Mouse (Mus musculus) hindbrain, embryonic 12.5 days (tissue): ENCODE results near the gene Patz1. TPM values are rescaled to one million over a fixed set of nuclear protein-coding genes. Genes with fewer than 3 reads are reported as not detected.

Experiments
- ATAC-seq: fragments of 200-750 bp; cut with Nextera tagmentation; 2 replicates; pipeline ENCODE4 v1.8.0; 2017; ENCODE audit warnings: moderate TSS enrichment; ENCODE audit not compliant: low FRiP score
- H3K27ac ChIP-seq: fragments of 300-500 bp; sonication (generic); 2 replicates; pipeline ENCODE4 v1.5.1; 2016; ENCODE audit warnings: mild to moderate bottlenecking
- H3K27me3 ChIP-seq: fragments of 300-500 bp; sonication (generic); 2 replicates; pipeline ENCODE4 v1.6.1; 2016; ENCODE audit warnings: mild to moderate bottlenecking
- H3K36me3 ChIP-seq: fragments of 300-500 bp; sonication (generic); 2 replicates; pipeline ENCODE4 v1.6.1; 2016; ENCODE audit warnings: mild to moderate bottlenecking
- H3K4me1 ChIP-seq: fragments of 300-500 bp; sonication (generic); 2 replicates; pipeline ENCODE4 v1.6.1; 2016
- H3K4me2 ChIP-seq: fragments of 300-500 bp; sonication (generic); replicated peaks from 2 replicates; pipeline ENCODE4 v1.6.1; 2016; ENCODE audit warnings: mild to moderate bottlenecking
- H3K4me3 ChIP-seq: fragments of 300-500 bp; sonication (generic); 2 replicates; pipeline ENCODE4 v1.5.1; 2016; ENCODE audit warnings: mild to moderate bottlenecking
- H3K9ac ChIP-seq: fragments of 300-500 bp; sonication (generic); 2 replicates; pipeline ENCODE4 v1.6.1; 2016; ENCODE audit warnings: mild to moderate bottlenecking, moderate library complexity
- H3K9me3 ChIP-seq: fragments of 300-500 bp; sonication (generic); replicated peaks from 2 replicates; pipeline ENCODE4 v1.6.1; 2016; ENCODE audit warnings: mild to moderate bottlenecking
- WGBS: fragments of 180-500 bp; shearing (Covaris S2); methylation state at CpG from one replicate; pipeline ENCODE4 v1.1.7; 2016; 5-methylcytosine and 5-hydroxymethylcytosine counted together
- polyA plus RNA-seq: library from polyadenylated mRNA; unstranded; fragments of >200 nt; fragmentation: Nextera tagmentation; extraction: Ambion mirVana; gene quantifications from 2 replicates; pipeline ENCODE4 v1.2.1, GENCODE M21; 2016

The Patz1 gene
- polyA plus RNA-seq, 1 experiment from 2014 or later, result 119 TPM

GRCm38 (mm10) chr11:3294641-3295040 is 6.0 kb downstream of the Patz1 start:
- Histone ChIP-seq H3K4me3 (peak overlapping the region; percentile 92), H3K4me1 (peaks cover 52% of the 10 kb centered on the region), H3K4me2 (peak overlapping the region; percentile 99), H3K36me3 (peaks cover 57% of the 10 kb centered on the region), H3K27ac (peak overlapping the region; percentile 44; the same call in 1 of the 2 replicates), H3K27me3 (no peaks in the 10 kb centered on the region), H3K9ac (peak overlapping the region; percentile 96), H3K9me3 (no peaks in the 10 kb centered on the region)
- WGBS, result 88% methylated on average over 2 of the region's 2 CpGs
- ATAC-seq, result no peak

DNA sequence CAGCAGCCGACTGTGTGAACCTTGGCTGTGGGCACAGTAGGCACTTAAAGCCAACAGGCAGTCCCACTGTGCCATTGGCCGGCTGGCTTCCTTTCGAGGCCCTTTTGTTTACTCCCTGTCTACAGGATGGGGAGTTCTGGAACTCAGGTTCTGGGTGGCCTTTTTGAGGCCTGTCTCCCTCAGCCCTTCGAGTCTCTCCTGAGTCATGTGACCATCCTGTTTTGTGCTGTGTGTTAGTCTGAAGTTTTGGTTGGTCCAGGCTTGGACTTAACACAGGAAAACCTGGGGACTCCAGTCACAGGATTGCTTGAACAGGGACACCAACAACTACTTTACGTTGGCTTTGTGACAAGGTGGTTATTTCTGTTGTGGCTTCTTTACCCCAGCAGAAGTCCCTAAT is 7.4 kb downstream of the Patz1 start:
- ATAC-seq, result no peak
- no peaks in the 10 kb centered on the region for H3K27me3 ChIP-seq
- no peaks in the 10 kb centered on the region for H3K9me3 ChIP-seq
- H3K4me3 ChIP-seq, result 0 out of 2 replicates have a peak overlapping the region, but pooled peaks have one; percentile 4
- peak overlapping the region; percentile 99 for H3K4me2 ChIP-seq
- H3K36me3 ChIP-seq, result peaks cover 69% of the 10 kb centered on the region
- no peak overlapping the region; the same call in 1 of the 2 replicates for H3K27ac ChIP-seq
- peak overlapping the region; percentile 29; the same call in 1 of the 2 replicates for H3K9ac ChIP-seq
- H3K4me1 ChIP-seq, result peaks cover 52% of the 10 kb centered on the region
- WGBS, result 72% methylated on average over 5 of the region's 5 CpGs

DNA sequence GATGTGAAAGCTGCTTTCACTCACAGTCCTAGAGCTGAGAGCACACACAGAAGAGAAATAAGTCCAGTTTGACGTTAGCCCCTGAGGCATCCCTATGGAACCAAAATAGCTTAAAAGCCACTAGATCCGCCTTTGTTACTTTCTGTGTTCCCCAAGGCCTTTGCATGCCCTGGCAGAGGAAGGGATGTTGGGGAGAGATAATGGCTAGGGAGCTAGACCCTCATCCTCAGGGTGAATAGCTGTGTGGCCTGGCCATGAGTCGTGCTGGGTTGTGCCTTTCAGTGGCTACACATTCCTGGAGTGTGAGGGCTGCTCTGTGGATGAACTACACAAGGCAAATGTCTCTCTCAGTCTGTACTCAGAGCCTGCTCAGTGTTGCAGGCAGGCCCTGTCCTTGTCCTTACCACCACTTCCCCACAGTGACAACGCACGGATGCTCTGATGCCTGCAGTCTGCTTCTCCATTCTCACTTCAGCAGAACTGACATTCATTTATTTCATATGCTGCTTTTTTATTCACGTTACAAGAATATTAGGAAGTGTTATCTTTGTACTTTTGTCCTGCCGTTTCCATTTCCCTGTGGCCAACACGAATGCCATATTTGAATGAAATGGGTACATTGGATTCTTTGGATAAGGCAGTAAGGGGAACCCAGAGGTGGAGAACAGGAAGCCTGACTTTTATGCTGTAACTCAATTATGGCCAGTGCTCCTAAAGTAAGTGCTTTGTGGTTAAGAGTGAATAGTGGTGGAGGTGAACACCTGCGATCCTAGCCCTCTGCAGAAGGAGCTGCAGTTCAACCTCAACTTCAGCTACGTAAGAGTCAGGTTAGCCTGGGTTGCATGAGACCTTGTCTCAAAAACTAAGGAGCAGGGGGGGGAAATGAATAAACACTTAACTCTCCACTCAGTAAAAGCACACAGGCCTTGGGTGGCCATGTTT is 9.5 kb downstream of the Patz1 start:
- Histone ChIP-seq H3K4me2 (no peak overlapping the region), H3K27ac (no peak overlapping the region; the same call in 1 of the 2 replicates), H3K9me3 (no peaks in the 10 kb centered on the region), H3K4me3 (no peak overlapping the region), H3K4me1 (peaks cover 50% of the 10 kb centered on the region), H3K36me3 (peaks cover 90% of the 10 kb centered on the region), H3K27me3 (no peaks in the 10 kb centered on the region), H3K9ac (no peak overlapping the region)
- ATAC-seq, result no peak
- WGBS, result 97% methylated on average over 10 of the region's 10 CpGs

DNA sequence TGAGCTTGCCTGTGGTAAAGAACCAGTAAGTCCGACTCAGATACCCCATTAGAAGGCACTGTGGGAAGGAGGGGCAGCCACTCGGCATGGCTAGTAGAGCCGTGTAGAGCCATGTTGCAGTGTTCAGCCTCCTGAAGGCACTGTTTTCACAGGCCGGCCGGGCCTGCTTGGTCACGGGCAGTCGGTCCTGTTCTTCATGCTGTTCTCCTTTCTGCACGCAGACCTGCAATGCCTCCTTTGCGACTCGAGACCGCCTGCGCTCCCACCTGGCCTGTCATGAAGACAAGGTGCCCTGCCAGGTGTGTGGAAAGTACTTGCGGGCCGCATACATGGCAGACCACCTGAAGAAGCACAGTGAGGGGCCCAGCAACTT is 10.1 kb downstream of the Patz1 start:
- no peak for ATAC-seq
- Histone ChIP-seq H3K4me3 (no peak overlapping the region), H3K4me1 (peaks cover 43% of the 10 kb centered on the region), H3K36me3 (peaks cover 96% of the 10 kb centered on the region), H3K9ac (no peak overlapping the region), H3K9me3 (no peaks in the 10 kb centered on the region), H3K4me2 (no peak overlapping the region), H3K27ac (no peak overlapping the region), H3K27me3 (no peaks in the 10 kb centered on the region)
- WGBS, result 92% methylated on average over 14 of the region's 14 CpGs

- no peaks in the 10 kb centered on the region for H3K27me3 ChIP-seq
- H3K27ac ChIP-seq, result no peak overlapping the region
- H3K4me3 ChIP-seq, result no peak overlapping the region
- no peaks in the 10 kb centered on the region for H3K9me3 ChIP-seq
- 97% methylated on average over 5 of the region's 5 CpGs for WGBS
- peaks cover 96% of the 10 kb centered on the region for H3K36me3 ChIP-seq
- no peak for ATAC-seq
- no peak overlapping the region for H3K9ac ChIP-seq
- H3K4me1 ChIP-seq, result peaks cover 21% of the 10 kb centered on the region
- H3K4me2 ChIP-seq, result no peak overlapping the region
Measured at GRCm38 (mm10) chr11:3301075-3301474, 12.4 kb downstream of the Patz1 start.

- no peak overlapping the region for H3K4me2 ChIP-seq
- WGBS, result 94% methylated on average over 4 of the region's 4 CpGs
- 0 out of 2 replicates have a peak, but pooled peaks cover 7% of the 10 kb centered on the region for H3K4me1 ChIP-seq
- no peak overlapping the region for H3K9ac ChIP-seq
- peaks cover 96% of the 10 kb centered on the region for H3K36me3 ChIP-seq
- H3K9me3 ChIP-seq, result no peaks in the 10 kb centered on the region
- no peak overlapping the region for H3K4me3 ChIP-seq
- H3K27me3 ChIP-seq, result no peaks in the 10 kb centered on the region
- ATAC-seq, result no peak
- no peak overlapping the region for H3K27ac ChIP-seq
Measured at GRCm38 (mm10) chr11:3302385-3302784, 13.7 kb downstream of the Patz1 start.

DNA sequence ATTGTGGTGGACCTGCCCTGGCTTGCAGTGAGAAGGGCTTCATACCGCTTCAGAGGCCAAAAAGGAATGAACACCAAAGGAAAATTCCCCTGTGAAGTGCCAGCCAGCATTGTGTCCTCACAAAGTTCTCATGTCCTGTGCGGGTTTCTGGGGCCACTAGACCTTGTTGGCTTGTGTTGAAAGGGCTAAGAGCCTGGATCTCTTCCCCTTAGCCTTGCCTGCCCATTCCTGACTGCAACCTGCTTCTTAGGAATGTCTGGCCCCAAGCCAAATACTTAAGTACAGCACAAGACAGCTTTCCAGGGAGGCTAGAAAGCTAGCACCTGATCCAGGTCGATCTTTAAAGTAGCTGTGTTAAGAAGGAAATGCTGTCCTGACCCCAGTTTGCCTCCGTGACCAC is 14.1 kb downstream of the Patz1 start:
- no peak for ATAC-seq
- Histone ChIP-seq H3K4me1 (0 out of 2 replicates have a peak, but pooled peaks cover 4% of the 10 kb centered on the region), H3K4me2 (no peak overlapping the region), H3K4me3 (no peak overlapping the region), H3K27ac (no peak overlapping the region), H3K36me3 (peaks cover 96% of the 10 kb centered on the region), H3K9me3 (no peaks in the 10 kb centered on the region), H3K9ac (no peak overlapping the region), H3K27me3 (no peaks in the 10 kb centered on the region)
- 88% methylated on average over 4 of the region's 4 CpGs for WGBS

DNA sequence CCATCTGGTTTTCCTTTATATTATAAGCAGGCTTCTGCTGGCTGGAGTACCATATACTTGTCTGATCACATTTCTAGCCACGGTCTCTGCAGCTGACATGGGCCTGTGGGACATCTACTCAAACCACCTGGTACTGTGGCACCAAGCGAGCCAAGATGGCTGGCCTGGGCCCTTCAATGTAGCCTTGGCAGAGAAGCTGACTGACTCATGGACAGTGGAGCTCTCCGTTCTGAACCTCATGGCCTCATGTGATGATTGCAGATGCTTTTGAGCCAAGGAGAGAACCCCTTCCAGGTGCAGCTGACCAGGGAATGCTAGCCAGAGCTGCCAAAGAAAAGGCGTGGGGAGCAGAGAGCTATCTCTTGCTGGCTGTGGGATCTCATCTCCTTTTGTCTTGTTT is 17.1 kb downstream of the Patz1 start:
- no peak overlapping the region for H3K4me3 ChIP-seq
- WGBS, result 94% methylated on average over 4 of the region's 4 CpGs
- no peak for ATAC-seq
- H3K36me3 ChIP-seq, result peaks cover 98% of the 10 kb centered on the region
- 0 out of 2 replicates have a peak, but pooled peaks cover 3% of the 10 kb centered on the region for H3K4me1 ChIP-seq
- no peak overlapping the region for H3K27ac ChIP-seq
- H3K9ac ChIP-seq, result no peak overlapping the region
- H3K4me2 ChIP-seq, result no peak overlapping the region
- H3K27me3 ChIP-seq, result no peaks in the 10 kb centered on the region
- H3K9me3 ChIP-seq, result no peaks in the 10 kb centered on the region

DNA sequence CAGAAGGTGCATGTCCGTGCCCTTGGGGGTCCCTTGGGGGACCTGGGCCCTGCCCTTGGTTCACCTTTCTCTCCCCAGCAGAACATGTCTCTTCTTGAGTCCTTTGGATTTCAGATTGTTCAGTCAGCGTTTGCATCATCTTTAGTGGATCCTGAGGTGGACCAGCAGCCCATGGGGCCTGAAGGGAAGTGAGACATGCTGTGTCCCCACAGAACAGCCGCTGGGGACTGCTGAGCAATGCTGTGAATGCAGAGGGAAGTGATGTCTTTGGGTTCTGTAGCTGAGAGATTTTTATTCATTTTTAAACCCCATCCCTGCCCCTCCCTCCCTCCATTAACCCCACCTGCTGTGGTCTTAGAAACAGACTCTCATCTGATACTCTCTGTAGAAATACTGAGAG is 19.2 kb downstream of the Patz1 start:
- no peak for ATAC-seq

GRCm38 (mm10) chr11:3309884-3310283 is 21.2 kb downstream of the Patz1 start:
- 92% methylated on average over 4 of the region's 4 CpGs for WGBS
- ATAC-seq, result no peak
- Histone ChIP-seq H3K4me3 (no peak overlapping the region), H3K36me3 (peaks cover 81% of the 10 kb centered on the region), H3K9ac (no peak overlapping the region), H3K4me2 (no peak overlapping the region), H3K9me3 (no peaks in the 10 kb centered on the region), H3K27ac (no peak overlapping the region), H3K27me3 (no peaks in the 10 kb centered on the region), H3K4me1 (no peaks in the 10 kb centered on the region)

More for the DNA sequence above, 19.2 kb downstream of the Patz1 start:
- Histone ChIP-seq H3K4me3 (no peak overlapping the region), H3K36me3 (peaks cover 96% of the 10 kb centered on the region), H3K9ac (no peak overlapping the region), H3K27me3 (no peaks in the 10 kb centered on the region), H3K27ac (no peak overlapping the region), H3K9me3 (no peaks in the 10 kb centered on the region), H3K4me2 (no peak overlapping the region), H3K4me1 (0 out of 2 replicates have a peak, but pooled peaks cover 2% of the 10 kb centered on the region)
- WGBS, result 88% methylated on average over 3 of the region's 3 CpGs

DNA sequence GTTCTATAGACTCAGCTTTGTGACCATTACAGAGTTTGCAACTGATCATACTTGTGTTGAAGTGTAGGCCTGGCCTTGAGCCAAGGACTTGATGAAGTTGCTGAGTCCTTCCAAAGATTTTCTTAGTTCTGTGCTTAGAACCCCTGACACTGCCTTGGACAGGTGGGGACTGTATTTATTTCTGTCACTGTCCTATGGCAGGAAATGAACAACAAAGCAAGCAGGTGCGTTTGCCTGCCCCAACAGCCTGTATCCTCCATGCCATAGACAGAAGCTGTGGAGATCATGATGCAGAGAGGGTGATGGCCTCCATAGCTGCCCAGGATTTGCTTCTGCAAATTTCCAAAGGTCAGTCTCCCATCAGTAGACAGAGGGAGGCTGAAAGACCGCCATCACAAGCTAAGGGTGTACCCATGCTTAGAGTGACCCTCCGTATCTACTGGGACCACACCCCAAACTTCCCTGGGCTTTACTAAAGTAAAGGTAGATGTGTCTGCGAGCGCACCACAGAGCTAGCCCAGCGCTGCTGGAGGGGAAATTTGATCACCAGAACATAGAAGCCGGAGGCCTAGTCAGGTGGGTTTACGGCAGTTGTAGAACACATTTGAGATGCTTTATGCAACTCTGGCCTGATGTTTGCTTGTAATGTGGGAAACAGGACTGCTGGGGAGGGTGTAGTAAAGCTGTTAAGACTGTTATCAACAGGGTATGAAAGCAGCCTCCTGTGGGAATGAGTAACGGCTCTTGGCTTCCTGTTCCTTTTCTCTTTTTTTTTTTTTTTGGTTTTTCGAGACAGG is 22.3 kb downstream of the Patz1 start:
- Histone ChIP-seq H3K27me3 (no peaks in the 10 kb centered on the region), H3K4me1 (no peaks in the 10 kb centered on the region), H3K9me3 (no peaks in the 10 kb centered on the region), H3K9ac (no peak overlapping the region), H3K4me3 (no peak overlapping the region), H3K4me2 (no peak overlapping the region), H3K36me3 (peaks cover 71% of the 10 kb centered on the region), H3K27ac (no peak overlapping the region)
- ATAC-seq, result no peak
- WGBS, result 91% methylated on average over 9 of the region's 10 CpGs

GRCm38 (mm10) chr11:3311586-3312347 is 23.1 kb downstream of the Patz1 start:
- Histone ChIP-seq H3K9ac (no peak overlapping the region), H3K27me3 (no peaks in the 10 kb centered on the region), H3K4me2 (no peak overlapping the region), H3K4me3 (no peak overlapping the region), H3K9me3 (no peaks in the 10 kb centered on the region), H3K27ac (no peak overlapping the region), H3K36me3 (peaks cover 63% of the 10 kb centered on the region), H3K4me1 (no peaks in the 10 kb centered on the region)
- 88% methylated on average over 10 of the region's 10 CpGs for WGBS
- ATAC-seq, result no peak
